Mouse (Mus musculus): Measurements from ENCODE around the gene Nedd4. TPM values are rescaled to one million over a fixed set of nuclear protein-coding genes. Genes with fewer than 3 reads are reported as not detected.
"Not testable (repeated sequence)": the region's sequence is repeated elsewhere in the genome, so short reads cannot be mapped to it uniquely, and the experiment has no call there.

The Nedd4 gene
- polyA plus RNA-seq, 1 experiment from 2014 or later: 512 TPM

GRCm38 (mm10) chr9:72638951-72639842, 22.9 kb upstream of the Nedd4 start:
- H3K36me3 ChIP-seq: no peaks in the 10 kb centered on the region
- H3K4me3 ChIP-seq (replicated peaks): peak overlapping the region; percentile 32
- peak; percentile 81 for ATAC-seq
- H3K27me3 ChIP-seq (replicated peaks): no peaks in the 10 kb centered on the region
- H3K9ac ChIP-seq: peak overlapping the region; percentile 49; the same call in 1 of the 2 replicates
- 51% methylated on average over 9 of the region's 9 CpGs for WGBS
- peak overlapping the region; percentile 99 for H3K27ac ChIP-seq
- no peaks in the 10 kb centered on the region for H3K9me3 ChIP-seq
- H3K4me2 ChIP-seq (replicated peaks): peak overlapping the region; percentile 76
- H3K4me1 ChIP-seq (replicated peaks): peaks cover 27% of the 10 kb centered on the region

GRCm38 (mm10) chr9:72639843-72640621, 22.1 kb upstream of the Nedd4 start:
- Histone ChIP-seq H3K4me2 (replicated peaks) (peak overlapping the region; percentile 76), H3K9ac (peak overlapping the region; percentile 49), H3K27me3 (replicated peaks) (no peaks in the 10 kb centered on the region), H3K9me3 (no peaks in the 10 kb centered on the region), H3K4me3 (replicated peaks) (peak overlapping the region; percentile 32), H3K4me1 (replicated peaks) (peaks cover 32% of the 10 kb centered on the region), H3K36me3 (no peaks in the 10 kb centered on the region), H3K27ac (peak overlapping the region; percentile 99)
- peak; percentile 96 for ATAC-seq
- WGBS: under 1% methylated on average over 27 of the region's 27 CpGs

DNA sequence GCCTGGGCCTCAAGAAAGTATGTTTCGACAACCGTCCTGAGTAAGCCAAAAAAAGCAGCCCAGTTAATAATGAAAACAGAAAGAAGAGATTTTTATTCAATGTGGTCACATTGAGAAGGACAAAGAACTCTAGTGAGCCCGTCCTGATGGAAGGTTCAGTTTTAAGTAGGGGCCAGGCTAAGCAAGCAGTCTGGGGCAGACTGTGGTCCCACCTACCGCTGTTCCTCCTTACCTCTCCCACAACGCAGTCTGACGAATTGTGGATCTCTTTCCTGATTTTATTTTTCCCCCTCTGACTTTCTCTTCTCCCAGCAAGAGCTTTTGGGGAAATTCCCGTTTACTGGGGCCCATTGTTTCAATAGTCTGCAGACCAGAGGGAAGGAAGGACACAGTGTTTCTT, 21.5 kb upstream of the Nedd4 start:
- peak overlapping the region; percentile 29; the same call in 1 of the 2 replicates for H3K9ac ChIP-seq
- H3K36me3 ChIP-seq: no peaks in the 10 kb centered on the region
- no peaks in the 10 kb centered on the region for H3K9me3 ChIP-seq
- peak; percentile 16; the same call in 1 of the 2 replicates for ATAC-seq
- H3K27ac ChIP-seq: peak overlapping the region; percentile 99
- peak overlapping the region; percentile 32; the same call in 1 of the 2 replicates for H3K4me3 ChIP-seq (replicated peaks)
- 11% methylated on average over 7 of the region's 7 CpGs for WGBS
- H3K27me3 ChIP-seq (replicated peaks): no peaks in the 10 kb centered on the region
- peaks cover 32% of the 10 kb centered on the region for H3K4me1 ChIP-seq (replicated peaks)
- H3K4me2 ChIP-seq (replicated peaks): peak overlapping the region; percentile 76

DNA sequence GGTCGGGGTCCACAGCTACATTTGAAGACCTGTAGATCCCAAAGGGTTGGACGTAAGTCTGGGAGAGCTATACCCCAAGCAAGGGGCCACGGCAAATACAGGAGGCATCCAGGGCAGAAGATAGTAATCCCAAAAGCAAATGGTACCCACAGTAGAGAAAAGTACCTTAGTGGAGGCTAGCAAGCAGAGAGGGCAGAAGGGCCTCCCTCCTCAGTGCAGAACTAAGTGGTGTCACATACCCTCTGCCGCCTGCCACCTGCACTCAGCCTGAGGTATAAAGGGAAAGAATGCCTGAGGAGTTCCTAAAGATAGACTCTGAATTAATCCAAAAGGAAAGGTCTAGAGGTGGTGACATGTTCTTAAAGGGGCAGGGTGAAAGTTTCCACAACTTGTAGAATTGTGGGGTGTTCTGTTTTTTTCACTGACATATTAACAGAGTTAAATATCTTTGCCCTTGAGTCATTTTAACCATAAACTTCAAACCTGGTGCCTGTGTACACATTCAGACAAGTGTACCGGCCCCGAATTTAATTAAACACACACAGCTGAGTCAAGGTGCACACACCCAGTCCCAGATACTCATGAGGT, 21.0 kb upstream of the Nedd4 start:
- Histone ChIP-seq H3K36me3 (no peaks in the 10 kb centered on the region), H3K9ac (peak overlapping the region; percentile 29; the same call in 1 of the 2 replicates), H3K27me3 (replicated peaks) (no peaks in the 10 kb centered on the region), H3K4me1 (replicated peaks) (peaks cover 32% of the 10 kb centered on the region), H3K4me2 (replicated peaks) (peak overlapping the region; percentile 76), H3K4me3 (replicated peaks) (no peak overlapping the region; the same call in 1 of the 2 replicates), H3K27ac (peak overlapping the region; percentile 99), H3K9me3 (no peaks in the 10 kb centered on the region)
- WGBS: 58% methylated on average over 6 of the region's 6 CpGs
- no peak for ATAC-seq

DNA sequence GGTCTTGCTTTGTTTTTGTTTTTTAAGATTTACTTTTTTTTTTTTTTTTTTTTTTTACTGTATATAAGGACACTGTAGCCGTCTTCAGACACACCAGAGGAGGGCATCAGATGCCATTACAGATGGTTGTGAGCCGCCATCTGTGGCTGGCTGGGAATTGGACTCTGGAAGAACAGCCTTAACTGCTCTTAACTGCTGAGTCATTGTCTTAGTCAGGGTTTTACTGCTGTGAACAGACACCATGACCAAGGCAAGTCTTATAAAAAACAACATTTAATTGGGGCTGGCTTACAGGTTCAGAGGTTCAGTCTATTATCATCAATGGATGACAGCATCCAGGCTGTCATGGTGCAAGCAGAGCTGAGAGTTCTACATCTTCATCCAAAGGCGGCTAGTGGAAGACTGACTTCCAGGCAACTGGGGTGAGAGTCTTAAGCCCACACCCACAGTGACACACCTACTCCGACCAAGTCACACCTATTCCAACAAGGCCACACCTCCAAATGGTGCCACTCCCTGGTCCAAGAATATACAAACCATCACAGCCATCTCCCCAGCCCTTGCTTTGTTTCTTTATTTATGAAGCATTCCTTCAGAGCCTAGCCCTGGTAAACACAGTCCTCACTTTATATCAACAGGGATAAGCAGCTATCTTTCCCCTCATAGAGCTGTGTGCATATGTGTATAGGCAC, 19.2 kb upstream of the Nedd4 start:
- not testable (repeated sequence) for ATAC-seq; H3K27me3 ChIP-seq (replicated peaks); H3K9me3 ChIP-seq; H3K4me3 ChIP-seq (replicated peaks); H3K4me2 ChIP-seq (replicated peaks); H3K9ac ChIP-seq; H3K36me3 ChIP-seq
- Histone ChIP-seq H3K4me1 (replicated peaks) (peaks cover 32% of the 10 kb centered on the region), H3K27ac (0 out of 2 replicates have a peak overlapping the region, but pooled peaks have one; percentile 45)
- WGBS: 88% methylated on average over 4 of the region's 4 CpGs

- Histone ChIP-seq H3K27me3 (replicated peaks) (no peaks in the 10 kb centered on the region), H3K9me3 (no peaks in the 10 kb centered on the region), H3K27ac (peak overlapping the region; percentile 45), H3K9ac (no peak overlapping the region), H3K4me1 (replicated peaks) (peaks cover 32% of the 10 kb centered on the region), H3K4me2 (replicated peaks) (no peak overlapping the region), H3K36me3 (no peaks in the 10 kb centered on the region), H3K4me3 (replicated peaks) (no peak overlapping the region)
- no peak for ATAC-seq
- 64% methylated on average over 6 of the region's 6 CpGs for WGBS
Observed at GRCm38 (mm10) chr9:72643651-72644417, 18.3 kb upstream of the Nedd4 start.

DNA sequence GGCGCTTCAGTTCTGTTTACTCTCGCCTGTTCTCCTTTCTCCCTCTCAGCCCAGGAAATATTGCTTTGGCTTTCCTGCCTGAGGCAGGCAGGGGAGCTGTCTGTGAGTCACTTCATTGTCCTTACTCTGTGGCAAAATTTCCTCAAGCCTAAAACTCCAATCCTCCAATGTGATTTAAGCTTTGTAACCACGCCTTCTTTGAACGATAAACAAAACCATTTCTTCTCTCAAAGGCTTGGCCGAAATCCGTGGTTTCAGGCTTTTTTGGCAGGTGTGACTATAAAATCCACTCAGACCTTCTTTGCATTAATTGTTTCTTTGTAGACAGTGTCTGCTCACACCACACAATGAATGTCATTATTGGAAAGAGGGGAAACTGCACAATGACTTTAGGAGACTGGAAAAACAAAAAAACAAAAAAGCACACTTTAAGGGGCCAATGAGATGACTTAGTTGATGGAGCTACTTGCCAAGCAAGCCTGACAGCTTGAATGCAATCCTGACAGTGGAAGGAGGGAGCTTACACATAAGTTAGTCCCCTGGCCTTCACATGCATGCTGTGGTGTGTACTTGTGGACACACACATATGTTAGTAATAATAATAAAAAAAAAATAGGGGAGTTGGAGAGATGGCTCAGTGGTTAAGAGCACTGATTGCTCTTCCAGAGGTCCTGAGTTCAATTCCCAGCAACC, 17.6 kb upstream of the Nedd4 start:
- WGBS: 24% methylated on average over 6 of the region's 6 CpGs
- peak overlapping the region; percentile 45 for H3K27ac ChIP-seq
- H3K9ac ChIP-seq: no peak overlapping the region
- H3K9me3 ChIP-seq: no peaks in the 10 kb centered on the region
- H3K36me3 ChIP-seq: no peaks in the 10 kb centered on the region
- H3K4me1 ChIP-seq (replicated peaks): peaks cover 26% of the 10 kb centered on the region
- no peak overlapping the region for H3K4me2 ChIP-seq (replicated peaks)
- ATAC-seq: no peak
- no peaks in the 10 kb centered on the region for H3K27me3 ChIP-seq (replicated peaks)
- H3K4me3 ChIP-seq (replicated peaks): no peak overlapping the region

GRCm38 (mm10) chr9:72649781-72650180, 12.4 kb upstream of the Nedd4 start:
- H3K4me1 ChIP-seq (replicated peaks): peaks cover 9% of the 10 kb centered on the region; the same call in 1 of the 2 replicates
- 46% methylated on average over 2 of the region's 2 CpGs for WGBS
- ATAC-seq: no peak

DNA sequence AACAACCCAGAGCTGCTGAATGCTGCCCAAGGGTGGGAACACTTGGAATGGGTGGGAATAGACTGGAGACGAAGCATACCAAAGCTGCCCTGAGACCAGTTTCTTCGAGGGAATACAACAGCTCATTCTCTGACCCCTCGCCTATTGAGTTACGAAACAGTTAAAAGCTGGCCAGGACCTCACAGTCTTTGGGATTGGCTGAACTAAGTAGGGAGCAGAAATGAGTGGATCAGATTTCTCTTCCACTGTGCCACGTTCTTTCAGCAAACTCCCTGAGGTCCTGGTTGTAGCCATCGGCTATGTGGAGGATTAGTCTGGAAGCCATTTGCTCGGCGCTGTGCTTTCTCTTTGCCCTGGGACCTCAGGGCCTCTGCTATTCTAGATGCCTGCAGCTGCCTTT, 9.2 kb upstream of the Nedd4 start:
- H3K9me3 ChIP-seq: no peaks in the 10 kb centered on the region
- no peak overlapping the region for H3K9ac ChIP-seq
- H3K4me2 ChIP-seq (replicated peaks): peak overlapping the region; percentile 41
- ATAC-seq: peak; percentile 64; the same call in 1 of the 2 replicates
- H3K4me1 ChIP-seq (replicated peaks): peaks cover 11% of the 10 kb centered on the region; the same call in 1 of the 2 replicates
- H3K4me3 ChIP-seq (replicated peaks): 0 out of 2 replicates have a peak overlapping the region, but pooled peaks have one; percentile 4
- no peaks in the 10 kb centered on the region for H3K27me3 ChIP-seq (replicated peaks)
- WGBS: 13% methylated on average over 8 of the region's 8 CpGs
- H3K27ac ChIP-seq: peak overlapping the region; percentile 77
- no peaks in the 10 kb centered on the region for H3K36me3 ChIP-seq

More at GRCm38 (mm10) chr9:72649781-72650180, 12.4 kb upstream of the Nedd4 start:
- Histone ChIP-seq H3K27me3 (replicated peaks) (no peaks in the 10 kb centered on the region), H3K4me3 (replicated peaks) (no peak overlapping the region), H3K4me2 (replicated peaks) (no peak overlapping the region), H3K27ac (no peak overlapping the region), H3K9me3 (no peaks in the 10 kb centered on the region), H3K36me3 (no peaks in the 10 kb centered on the region), H3K9ac (no peak overlapping the region)

- no peaks in the 10 kb centered on the region for H3K36me3 ChIP-seq
- H3K4me2 ChIP-seq (replicated peaks): peak overlapping the region; percentile 41
- H3K9me3 ChIP-seq: no peaks in the 10 kb centered on the region
- whole genome bisulfite sequencing: 35% methylated on average over 4 of the region's 4 CpGs
- no peaks in the 10 kb centered on the region for H3K27me3 ChIP-seq (replicated peaks)
- H3K27ac ChIP-seq: peak overlapping the region; percentile 77
- ATAC-seq: 0 out of 2 replicates have a peak, but pooled peaks have one; percentile 22
- H3K9ac ChIP-seq: no peak overlapping the region
- H3K4me3 ChIP-seq (replicated peaks): no peak overlapping the region
- peaks cover 11% of the 10 kb centered on the region; the same call in 1 of the 2 replicates for H3K4me1 ChIP-seq (replicated peaks)
Observed at GRCm38 (mm10) chr9:72653533-72653932, 8.6 kb upstream of the Nedd4 start.

Measured in intestine, embryonic 15.5 days (tissue).